Mouse (Mus musculus) embryonic fibroblast, embryonic 13.5 days (primary cell): Measurements from ENCODE around the gene Rplp2. TPM values are rescaled to one million over a fixed set of nuclear protein-coding genes. Genes with fewer than 3 reads are reported as not detected.

Source experiments
- H3K27ac ChIP-seq: 2 replicates; pipeline ENCODE4 v1.5.1; 2012; ENCODE audit warnings: low read length, control low read depth, inconsistent platforms; ENCODE audit not compliant: insufficient read depth
- H3K4me1 ChIP-seq: 2 replicates; pipeline ENCODE4 v1.6.1; 2011; ENCODE audit warnings: low read length; ENCODE audit not compliant: control insufficient read depth, insufficient read depth
- H3K4me3 ChIP-seq: 2 replicates; pipeline ENCODE4 v1.5.1; 2011; ENCODE audit warnings: mild to moderate bottlenecking, control low read depth, low read length; ENCODE audit not compliant: insufficient read depth
- CTCF ChIP-seq: IDR thresholded peaks from 2 replicates; pipeline ENCODE4 v1.5.1; 2011; ENCODE audit warnings: mild to moderate bottlenecking, control low read depth, low read length, moderate library complexity, borderline replicate concordance; ENCODE audit not compliant: insufficient read depth
- POLR2A ChIP-seq: IDR thresholded peaks from 2 replicates; pipeline ENCODE4 v1.6.1; 2011; ENCODE audit warnings: low read depth, mild to moderate bottlenecking, control low read depth, low read length, moderate library complexity
- polyA plus RNA-seq: library from polyadenylated mRNA; stranded (reverse); fragments of >200 nt; gene quantifications from 2 replicates; pipeline ENCODE4 v1.2.4, GENCODE M21; 2011; ENCODE audit warnings: low read depth; ENCODE audit not compliant: missing spikeins, insufficient read length

The Rplp2 gene
- polyA plus RNA-seq, 1 experiment = 1,600 TPM

DNA sequence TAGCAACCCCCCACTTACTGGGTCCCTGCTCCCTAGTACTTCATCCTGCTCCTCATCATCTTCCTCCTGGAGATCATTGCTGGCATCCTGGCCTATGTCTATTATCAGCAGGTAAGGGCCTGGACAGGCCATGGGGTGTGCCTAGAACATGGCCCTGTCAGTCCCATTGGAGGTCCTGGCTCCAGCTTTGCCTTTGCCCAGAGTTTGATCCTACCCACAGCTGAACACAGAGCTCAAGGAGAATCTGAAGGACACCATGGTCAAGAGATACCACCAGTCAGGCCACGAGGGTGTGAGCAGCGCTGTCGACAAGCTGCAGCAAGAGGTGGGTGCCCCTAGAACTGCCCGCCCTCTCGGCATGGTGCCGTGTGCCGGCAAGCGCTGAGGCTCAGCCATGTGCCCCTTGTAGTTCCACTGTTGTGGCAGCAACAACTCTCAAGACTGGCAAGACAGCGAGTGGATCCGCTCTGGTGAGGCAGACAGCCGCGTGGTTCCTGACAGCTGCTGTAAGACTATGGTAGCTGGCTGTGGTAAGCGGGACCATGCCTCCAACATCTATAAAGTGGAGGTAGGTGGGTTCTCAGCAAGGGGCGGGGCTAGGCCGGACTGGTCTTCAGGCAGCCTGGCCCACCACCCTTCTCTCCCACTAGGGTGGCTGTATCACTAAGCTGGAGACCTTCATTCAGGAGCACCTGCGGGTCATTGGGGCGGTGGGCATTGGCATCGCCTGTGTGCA is 22.9 kb downstream of the Rplp2 start:
- peaks cover 12% of the 10 kb centered on the region; the same call in 1 of the 2 replicates for H3K4me1 ChIP-seq
- no peak overlapping the region for H3K4me3 ChIP-seq

GRCm38 (mm10) chr7:141470637-141470944 is 23.4 kb downstream of the Rplp2 start:
- Histone ChIP-seq H3K4me3 (no peak overlapping the region), H3K27ac (no peak overlapping the region), H3K4me1 (peaks cover 9% of the 10 kb centered on the region; the same call in 1 of the 2 replicates)
- TF ChIP-seq POLR2A = no peak
- no peak for TF ChIP-seq CTCF

More for the DNA sequence above, 22.9 kb downstream of the Rplp2 start:
- TF ChIP-seq POLR2A = no peak
- no peak for TF ChIP-seq CTCF
- H3K27ac ChIP-seq = no peak overlapping the region

DNA sequence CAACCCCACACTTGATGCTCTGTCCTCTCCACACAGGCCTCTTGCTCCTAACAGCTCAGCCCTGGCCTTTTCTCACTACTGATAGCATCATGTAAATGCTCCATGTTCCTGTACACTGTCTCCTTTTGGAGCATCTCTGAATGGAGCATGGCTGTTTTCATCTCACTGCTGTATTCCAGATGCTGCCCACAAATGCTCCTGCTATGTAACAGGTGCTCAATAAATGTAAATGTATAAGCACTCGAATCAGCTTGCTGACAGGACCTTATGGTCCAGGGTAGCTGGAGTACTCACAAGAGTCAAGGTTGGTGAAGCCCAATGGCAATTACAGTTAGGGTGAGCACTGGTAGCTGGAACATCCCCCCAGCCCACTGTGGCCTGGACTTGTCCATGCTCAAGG is 24.1 kb downstream of the Rplp2 start:
- Histone ChIP-seq H3K27ac (no peak overlapping the region), H3K4me3 (no peak overlapping the region), H3K4me1 (peaks cover 9% of the 10 kb centered on the region; the same call in 1 of the 2 replicates)
- TF ChIP-seq CTCF = no peak
- TF ChIP-seq POLR2A = no peak

GRCm38 (mm10) chr7:141472226-141472625 is 25.1 kb downstream of the Rplp2 start:
- no peak overlapping the region for H3K4me3 ChIP-seq
- TF ChIP-seq POLR2A (peak; percentile 15; the same call in 1 of the 2 replicates), CTCF (no peak)
- H3K4me1 ChIP-seq = peaks cover 3% of the 10 kb centered on the region; the same call in 1 of the 2 replicates
- H3K27ac ChIP-seq = no peak overlapping the region

DNA sequence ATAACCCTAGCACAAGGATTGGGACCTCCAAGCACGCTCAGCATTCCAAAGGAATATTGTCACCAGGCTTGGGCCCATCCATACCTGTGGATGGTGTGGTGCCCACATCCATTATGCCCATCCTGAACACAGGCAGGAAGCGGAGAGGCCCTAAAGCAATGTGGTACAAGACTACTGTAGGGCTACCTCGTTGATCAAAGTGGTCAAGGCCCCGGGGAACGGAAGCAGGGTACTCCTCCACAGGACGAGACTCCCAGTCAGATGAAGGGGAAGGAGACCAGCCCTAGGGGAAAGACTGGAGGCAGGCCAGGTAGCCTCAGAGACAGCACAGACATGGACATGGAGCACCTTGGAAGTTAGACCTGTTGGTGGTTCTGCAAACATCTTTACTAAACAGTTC is 25.6 kb downstream of the Rplp2 start:
- Histone ChIP-seq H3K27ac (no peak overlapping the region), H3K4me1 (peaks cover 3% of the 10 kb centered on the region; the same call in 1 of the 2 replicates), H3K4me3 (no peak overlapping the region)
- no peak; the same call in 1 of the 2 replicates for TF ChIP-seq POLR2A
- TF ChIP-seq CTCF = no peak

DNA sequence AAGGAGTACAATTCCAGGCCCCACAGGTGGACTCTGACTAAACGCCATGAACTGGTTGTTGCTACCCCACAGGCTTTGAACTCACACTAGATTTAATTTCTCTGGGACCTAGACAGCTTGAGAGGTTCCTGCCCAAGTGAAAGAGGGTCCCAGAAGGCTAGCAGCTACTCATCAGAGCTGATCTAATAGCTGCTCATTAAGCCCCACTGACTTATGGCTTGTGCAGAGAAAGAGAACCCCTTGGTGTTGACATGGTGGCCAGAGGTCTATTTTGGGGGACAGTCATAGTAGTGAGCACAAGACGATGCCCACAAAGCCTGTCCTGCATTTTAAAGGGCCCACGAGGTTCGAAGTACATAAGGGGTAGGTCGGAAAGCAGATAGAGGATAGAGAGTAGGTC is 27.0 kb downstream of the Rplp2 start:
- peak overlapping the region; percentile 89 for H3K4me3 ChIP-seq
- TF ChIP-seq POLR2A = no peak
- TF ChIP-seq CTCF = no peak
- no peak overlapping the region for H3K27ac ChIP-seq
- peaks cover 6% of the 10 kb centered on the region for H3K4me1 ChIP-seq

- Histone ChIP-seq H3K4me1 (peaks cover 6% of the 10 kb centered on the region), H3K4me3 (peak within 1 kb of the TSS; percentile 89), H3K27ac (peak within 1 kb of the TSS; percentile 98)
- TF ChIP-seq POLR2A (peak; percentile 82), CTCF (no peak)
These were observed 28.0 kb downstream of the Rplp2 start, which contains the start of the genes Polr2l and Tspan4 for GRCm38 (mm10) chr7:141475011-141475804. Polr2l (minus strand) TSS chr7:141475132. Tspan4 (plus strand) TSS chr7:141475240.

DNA sequence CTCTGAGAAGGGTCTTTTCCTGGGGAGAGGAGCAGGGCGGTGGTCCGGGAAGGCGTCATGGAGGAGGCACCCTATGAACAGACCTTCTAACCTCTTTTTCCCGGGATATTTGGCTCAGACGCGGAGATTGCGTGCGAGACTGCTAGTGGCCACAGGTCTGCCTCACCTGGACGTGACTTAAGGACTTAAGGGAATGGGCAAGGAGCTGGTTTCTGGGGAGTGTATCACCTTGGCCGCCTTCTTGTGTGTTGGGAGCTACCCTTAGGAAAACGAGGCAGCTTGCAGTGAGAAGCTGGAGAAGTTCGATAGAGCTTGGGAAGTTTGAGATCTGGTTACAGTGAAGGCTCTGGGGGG is 28.6 kb downstream of the Rplp2 start:
- peak overlapping the region; percentile 98 for H3K27ac ChIP-seq
- peak overlapping the region; percentile 89 for H3K4me3 ChIP-seq
- TF ChIP-seq CTCF (no peak), POLR2A (peak; percentile 20; the same call in 1 of the 2 replicates)
- H3K4me1 ChIP-seq = peaks cover 6% of the 10 kb centered on the region

DNA sequence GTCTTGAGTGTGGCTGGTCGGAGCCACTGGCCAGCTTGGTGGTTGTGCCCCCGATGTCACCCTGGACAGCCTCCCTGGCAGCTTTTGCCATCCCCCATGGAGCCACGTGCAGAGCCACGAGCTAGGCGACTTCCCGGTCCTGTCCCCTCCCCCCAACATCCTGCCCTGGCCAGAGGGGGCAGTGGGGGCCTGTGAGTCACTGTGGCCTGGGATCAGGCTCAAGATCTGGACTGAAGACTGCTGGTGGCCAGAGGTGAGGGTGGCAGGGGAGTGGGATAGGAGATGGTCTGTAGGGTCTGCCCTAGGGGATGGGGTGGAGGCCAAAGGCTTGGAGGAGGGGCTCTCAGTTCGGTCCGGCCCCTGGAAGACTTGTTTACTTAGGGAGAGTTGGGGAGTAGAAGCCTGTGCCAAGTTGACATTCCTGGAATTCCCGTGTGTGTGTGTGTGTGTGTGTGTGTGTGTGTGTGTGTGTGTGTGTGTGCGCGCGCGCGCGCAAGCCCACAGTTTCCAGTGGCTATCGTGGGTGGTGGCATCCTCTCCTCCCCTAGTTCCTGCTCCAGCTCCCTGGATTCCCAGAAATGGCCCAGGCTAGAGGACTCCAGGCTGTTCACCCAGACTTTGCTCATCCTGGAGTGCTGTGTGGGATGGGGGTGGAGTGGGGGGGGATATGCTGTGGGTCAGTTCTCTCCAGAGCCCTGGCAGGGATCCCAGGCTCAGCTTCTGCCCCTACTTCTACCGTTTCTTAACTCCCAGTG is 29.2 kb downstream of the Rplp2 start:
- Histone ChIP-seq H3K27ac (peak overlapping the region; percentile 98), H3K4me1 (peaks cover 6% of the 10 kb centered on the region), H3K4me3 (peak overlapping the region; percentile 89)
- TF ChIP-seq POLR2A (peak; percentile 38), CTCF (no peak)

DNA sequence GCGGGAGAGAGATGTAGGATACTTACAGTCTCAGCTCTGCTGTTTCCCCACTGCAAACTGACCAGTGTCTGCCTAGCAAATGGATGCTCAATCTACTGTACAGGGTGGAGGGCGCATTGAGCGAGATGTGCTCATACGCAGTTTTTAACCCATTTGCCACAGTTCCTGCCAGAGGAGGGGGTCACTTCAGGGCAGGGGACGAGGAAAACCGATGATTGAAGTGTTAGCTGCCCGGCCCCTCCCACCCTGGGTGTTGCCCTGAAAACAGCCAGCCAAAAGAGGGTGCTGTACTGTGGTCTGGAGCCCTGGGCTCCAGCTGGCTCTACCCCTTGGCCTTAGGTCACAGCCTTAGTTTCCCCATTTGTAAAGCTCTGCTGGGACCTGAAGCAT is 29.8 kb downstream of the Rplp2 start:
- peak overlapping the region; percentile 98 for H3K27ac ChIP-seq
- no peak; the same call in 1 of the 2 replicates for TF ChIP-seq POLR2A
- no peak for TF ChIP-seq CTCF
- H3K4me1 ChIP-seq = peaks cover 6% of the 10 kb centered on the region
- H3K4me3 ChIP-seq = peak overlapping the region; percentile 89
